Mouse (Mus musculus) midbrain, embryonic 15.5 days (tissue): Measurements from ENCODE around the gene Cdca3. TPM values are rescaled to one million over a fixed set of nuclear protein-coding genes. Genes with fewer than 3 reads are reported as not detected.

Experiments
- ATAC-seq: fragments of 200-750 bp; cut with Nextera tagmentation; replicated peaks from 2 replicates; pipeline ENCODE4 v1.8.0; 2017; ENCODE audit warnings: moderate TSS enrichment
- H3K27ac ChIP-seq: fragments of 300-500 bp; sonication (generic); 2 replicates; pipeline ENCODE4 v1.5.1; 2015; ENCODE audit warnings: mild to moderate bottlenecking, inconsistent platforms
- H3K27me3 ChIP-seq: fragments of 300-500 bp; sonication (generic); replicated peaks from 2 replicates; pipeline ENCODE4 v1.6.1; 2015; ENCODE audit warnings: inconsistent platforms
- H3K36me3 ChIP-seq: fragments of 300-500 bp; sonication (generic); replicated peaks from 2 replicates; pipeline ENCODE4 v1.6.1; 2015; ENCODE audit warnings: inconsistent platforms
- H3K4me1 ChIP-seq: fragments of 300-500 bp; sonication (generic); 2 replicates; pipeline ENCODE4 v1.6.1; 2015; ENCODE audit warnings: inconsistent platforms
- H3K4me2 ChIP-seq: fragments of 300-500 bp; sonication (generic); 2 replicates; pipeline ENCODE4 v1.6.1; 2015; ENCODE audit warnings: inconsistent platforms, mild to moderate bottlenecking, moderate library complexity
- H3K4me3 ChIP-seq: fragments of 300-500 bp; sonication (generic); 2 replicates; pipeline ENCODE4 v1.5.1; 2015; ENCODE audit warnings: mild to moderate bottlenecking, inconsistent platforms
- H3K9ac ChIP-seq: fragments of 300-500 bp; sonication (generic); 2 replicates; pipeline ENCODE4 v1.6.1; 2015; ENCODE audit warnings: mild to moderate bottlenecking, inconsistent platforms
- H3K9me3 ChIP-seq: fragments of 300-500 bp; sonication (generic); 2 replicates; pipeline ENCODE4 v1.6.1; 2016; ENCODE audit warnings: inconsistent platforms
- WGBS: fragments of 180-500 bp; shearing (Covaris S2); methylation state at CpG from one replicate; pipeline ENCODE4 v1.1.7; 2015; ENCODE audit warnings: mixed read lengths; 5-methylcytosine and 5-hydroxymethylcytosine counted together
- polyA plus RNA-seq: library from polyadenylated mRNA; unstranded; fragments of >200 nt; fragmentation: Nextera tagmentation; extraction: Ambion mirVana; gene quantifications from 2 replicates; pipeline ENCODE4 v1.2.1, GENCODE M21; 2015

Cdca3 gene
- polyA plus RNA-seq, 1 experiment from 2014 or later = 23.2 TPM

DNA sequence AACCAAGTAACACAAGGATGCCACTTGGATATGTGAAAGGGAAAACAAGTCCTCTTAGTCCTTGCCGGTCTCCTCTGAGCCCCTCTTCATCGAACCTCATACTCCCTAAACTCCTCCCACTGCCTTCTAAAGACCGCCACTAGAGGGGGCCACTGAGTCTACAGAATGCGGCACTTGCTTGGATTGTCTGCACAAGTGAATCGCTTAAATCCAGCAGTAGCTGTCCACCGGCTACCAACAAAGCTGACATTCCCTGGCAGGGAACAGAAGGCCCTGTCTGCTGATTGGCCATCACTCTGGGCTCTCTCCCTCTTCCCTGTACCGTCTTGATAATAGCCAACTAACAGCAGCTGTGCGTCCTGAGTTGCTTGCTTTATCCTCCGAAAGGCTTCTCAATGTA lies 18.0 kb downstream of the Cdca3 start:
- H3K9me3 ChIP-seq = no peaks in the 10 kb centered on the region
- H3K36me3 ChIP-seq = peaks cover 7% of the 10 kb centered on the region; the same call in 1 of the 2 replicates
- no peaks in the 10 kb centered on the region for H3K27me3 ChIP-seq
- peak overlapping the region; percentile 34; the same call in 1 of the 2 replicates for H3K4me2 ChIP-seq
- peaks cover 6% of the 10 kb centered on the region for H3K4me1 ChIP-seq
- H3K4me3 ChIP-seq = no peak overlapping the region
- peak overlapping the region; percentile 80 for H3K27ac ChIP-seq
- 0 out of 2 replicates have a peak overlapping the region, but pooled peaks have one; percentile 22 for H3K9ac ChIP-seq
- peak; percentile 86 for ATAC-seq
- 5% methylated on average over 9 of the region's 9 CpGs for WGBS

DNA sequence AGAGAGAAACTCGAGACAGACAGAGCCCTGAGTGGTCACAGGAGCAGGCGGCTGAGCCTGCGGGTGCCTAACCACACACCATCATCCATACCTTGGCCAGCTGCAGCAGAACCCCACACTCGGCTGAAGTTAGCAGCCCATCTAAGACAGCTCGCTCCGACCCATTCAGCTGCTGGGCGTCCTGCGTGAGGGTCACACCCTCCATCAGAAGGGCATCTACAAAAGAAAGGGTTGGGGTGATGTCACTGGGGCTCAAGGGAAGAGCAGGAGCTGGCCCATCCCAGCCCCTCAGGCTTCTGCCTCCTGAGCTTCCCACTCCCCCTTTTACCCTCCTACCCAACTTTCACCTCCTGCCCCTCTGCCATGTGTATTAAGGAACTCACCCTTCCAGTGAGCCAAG lies 21.2 kb downstream of the Cdca3 start:
- H3K27ac ChIP-seq = no peak overlapping the region
- H3K27me3 ChIP-seq = no peaks in the 10 kb centered on the region
- H3K9me3 ChIP-seq = no peaks in the 10 kb centered on the region
- WGBS = 60% methylated on average over 8 of the region's 8 CpGs
- H3K9ac ChIP-seq = no peak overlapping the region
- ATAC-seq = no peak
- no peak overlapping the region for H3K4me3 ChIP-seq
- H3K36me3 ChIP-seq = 0 out of 2 replicates have a peak, but pooled peaks cover 4% of the 10 kb centered on the region
- H3K4me1 ChIP-seq = peaks cover 10% of the 10 kb centered on the region
- no peak overlapping the region for H3K4me2 ChIP-seq

- H3K4me1 ChIP-seq = peaks cover 33% of the 10 kb centered on the region
- H3K36me3 ChIP-seq = 0 out of 2 replicates have a peak, but pooled peaks cover 4% of the 10 kb centered on the region
- H3K9ac ChIP-seq = no peak overlapping the region
- no peak overlapping the region for H3K4me2 ChIP-seq
- H3K27me3 ChIP-seq = no peaks in the 10 kb centered on the region
- no peak for ATAC-seq
- no peak overlapping the region for H3K4me3 ChIP-seq
- no peaks in the 10 kb centered on the region for H3K9me3 ChIP-seq
- no peak overlapping the region for H3K27ac ChIP-seq
- WGBS = 72% methylated on average over 12 of the region's 12 CpGs
These were observed 25.3 kb downstream of the Cdca3 start for GRCm38 (mm10) chr6:124854647-124855046.

DNA sequence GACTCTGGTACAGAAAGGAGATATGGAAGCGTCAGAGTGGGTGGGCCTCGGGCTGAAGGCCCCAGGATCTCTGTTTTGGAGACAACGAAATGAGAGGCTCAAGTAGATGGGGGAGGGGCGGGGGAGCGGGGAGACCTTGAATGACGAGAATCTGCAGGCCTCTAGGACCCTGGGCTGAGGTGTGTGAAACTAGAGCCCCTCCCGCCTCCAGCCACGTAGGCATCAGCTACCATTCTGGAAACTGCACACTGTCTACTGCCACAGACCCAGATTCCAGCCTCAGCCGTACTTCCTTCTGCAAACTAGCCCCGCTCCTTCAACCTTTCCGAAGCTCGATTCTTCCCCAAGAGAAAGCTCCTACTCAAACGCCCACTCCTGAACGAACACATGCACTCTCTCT lies 27.0 kb downstream of the Cdca3 start:
- peaks cover 50% of the 10 kb centered on the region for H3K4me1 ChIP-seq
- ATAC-seq = peak; percentile 89
- H3K9ac ChIP-seq = peak overlapping the region; percentile 94
- H3K36me3 ChIP-seq = 0 out of 2 replicates have a peak, but pooled peaks cover 4% of the 10 kb centered on the region
- no peaks in the 10 kb centered on the region for H3K9me3 ChIP-seq
- H3K4me3 ChIP-seq = peak overlapping the region; percentile 74
- H3K27me3 ChIP-seq = no peaks in the 10 kb centered on the region
- peak overlapping the region; percentile 87 for H3K4me2 ChIP-seq
- H3K27ac ChIP-seq = peak overlapping the region; percentile 99
- 3% methylated on average over 14 of the region's 14 CpGs for WGBS

- WGBS = under 1% methylated on average over 75 of the region's 86 CpGs
- Histone ChIP-seq H3K36me3 (0 out of 2 replicates have a peak, but pooled peaks cover 4% of the 10 kb centered on the region), H3K9me3 (no peaks in the 10 kb centered on the region), H3K4me2 (peak within 1 kb of the TSS; percentile 87), H3K9ac (peak within 1 kb of the TSS; percentile 94), H3K27me3 (no peaks in the 10 kb centered on the region), H3K4me3 (peak within 1 kb of the TSS; percentile 74), H3K4me1 (peaks cover 58% of the 10 kb centered on the region), H3K27ac (peak within 1 kb of the TSS; percentile 99)
- peak; percentile 91 for ATAC-seq
These were observed 27.8 kb downstream of the Cdca3 start, which contains the start of gene P3h3 for GRCm38 (mm10) chr6:124856916-124857839. Gene P3h3, minus strand, starts transcription at chr6:124857752.

DNA sequence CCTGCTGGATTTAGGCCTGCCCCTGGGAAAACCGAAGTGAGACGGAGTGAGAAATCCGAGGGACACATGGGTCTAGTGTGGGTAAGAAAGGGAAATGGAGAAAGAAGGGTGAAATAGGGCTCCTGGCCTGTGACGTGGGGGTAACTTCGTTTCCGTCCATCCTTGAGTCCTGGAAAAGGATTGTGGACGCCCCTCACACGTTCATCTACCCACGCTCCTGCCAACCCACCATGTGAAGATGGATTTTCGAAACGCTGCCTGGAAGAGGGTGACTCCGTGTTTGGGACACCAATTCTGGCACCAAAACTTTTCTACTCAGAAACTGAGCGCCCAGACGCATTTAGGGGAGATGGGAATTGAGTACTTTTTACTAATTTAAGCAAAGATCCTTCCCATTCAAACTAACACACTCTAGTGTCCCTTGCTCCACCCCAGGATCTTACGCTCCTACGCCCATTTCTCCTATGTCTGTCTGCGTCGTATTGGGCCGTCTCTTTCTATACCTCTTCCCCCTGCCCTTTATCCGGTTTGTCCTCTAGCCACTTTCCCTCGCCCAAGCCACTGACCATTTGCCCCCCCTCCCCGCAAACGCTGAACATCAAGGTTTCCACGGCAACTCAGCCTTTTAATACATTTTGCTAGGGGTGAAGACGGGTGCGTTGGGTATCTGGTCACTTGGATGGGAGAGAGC lies 28.6 kb downstream of the Cdca3 start:
- 25% methylated on average over 26 of the region's 26 CpGs for WGBS
- Histone ChIP-seq H3K4me1 (peaks cover 66% of the 10 kb centered on the region), H3K27ac (peak overlapping the region; percentile 99), H3K27me3 (no peaks in the 10 kb centered on the region), H3K4me2 (peak overlapping the region; percentile 87), H3K36me3 (no peaks in the 10 kb centered on the region), H3K9me3 (no peaks in the 10 kb centered on the region), H3K9ac (peak overlapping the region; percentile 94; the same call in 1 of the 2 replicates), H3K4me3 (peak overlapping the region; percentile 74)
- no peak for ATAC-seq

- Histone ChIP-seq H3K27ac (0 out of 2 replicates have a peak overlapping the region, but pooled peaks have one; percentile 99), H3K27me3 (no peaks in the 10 kb centered on the region), H3K36me3 (no peaks in the 10 kb centered on the region), H3K4me2 (peak overlapping the region; percentile 87), H3K4me1 (peaks cover 69% of the 10 kb centered on the region), H3K9ac (no peak overlapping the region), H3K4me3 (no peak overlapping the region), H3K9me3 (no peaks in the 10 kb centered on the region)
- ATAC-seq = no peak
- WGBS = 81% methylated on average over 27 of the region's 28 CpGs
These were observed 29.4 kb downstream of the Cdca3 start for GRCm38 (mm10) chr6:124858561-124859318.

GRCm38 (mm10) chr6:124859725-124860124 lies 30.4 kb downstream of the Cdca3 start:
- peak overlapping the region; percentile 77 for H3K27ac ChIP-seq
- peak overlapping the region; percentile 75 for H3K4me2 ChIP-seq
- no peaks in the 10 kb centered on the region for H3K9me3 ChIP-seq
- no peaks in the 10 kb centered on the region for H3K36me3 ChIP-seq
- peak overlapping the region; percentile 92 for H3K9ac ChIP-seq
- 4% methylated on average over 12 of the region's 12 CpGs for WGBS
- ATAC-seq = no peak
- H3K27me3 ChIP-seq = no peaks in the 10 kb centered on the region
- H3K4me3 ChIP-seq = peak overlapping the region; percentile 8
- peaks cover 77% of the 10 kb centered on the region for H3K4me1 ChIP-seq

DNA sequence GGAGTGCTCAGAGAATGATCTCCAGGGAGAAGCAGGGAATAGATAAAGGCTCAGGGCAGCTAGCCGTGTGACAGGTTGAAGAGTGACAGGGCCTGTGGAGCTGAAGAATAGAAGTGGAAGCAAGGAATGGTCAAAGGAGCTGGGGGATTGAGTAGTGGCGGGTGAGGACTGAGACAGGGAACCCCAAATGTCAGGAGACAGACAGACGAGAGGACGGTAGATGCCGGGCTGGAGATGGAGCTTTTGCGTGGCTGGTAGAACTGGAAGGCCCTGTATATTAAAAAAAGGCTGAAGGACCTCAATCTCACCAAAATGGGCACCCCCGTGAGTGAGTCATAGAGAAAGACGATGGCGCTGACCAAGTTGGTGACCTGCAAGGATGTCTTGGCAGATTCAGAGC lies 31.2 kb downstream of the Cdca3 start:
- H3K27me3 ChIP-seq = no peaks in the 10 kb centered on the region
- WGBS = 77% methylated on average over 9 of the region's 9 CpGs
- H3K4me3 ChIP-seq = peak overlapping the region; percentile 8
- H3K9ac ChIP-seq = peak overlapping the region; percentile 92; the same call in 1 of the 2 replicates
- H3K36me3 ChIP-seq = no peaks in the 10 kb centered on the region
- peaks cover 81% of the 10 kb centered on the region for H3K4me1 ChIP-seq
- peak overlapping the region; percentile 75 for H3K4me2 ChIP-seq
- H3K27ac ChIP-seq = peak overlapping the region; percentile 77
- H3K9me3 ChIP-seq = no peaks in the 10 kb centered on the region
- no peak for ATAC-seq

DNA sequence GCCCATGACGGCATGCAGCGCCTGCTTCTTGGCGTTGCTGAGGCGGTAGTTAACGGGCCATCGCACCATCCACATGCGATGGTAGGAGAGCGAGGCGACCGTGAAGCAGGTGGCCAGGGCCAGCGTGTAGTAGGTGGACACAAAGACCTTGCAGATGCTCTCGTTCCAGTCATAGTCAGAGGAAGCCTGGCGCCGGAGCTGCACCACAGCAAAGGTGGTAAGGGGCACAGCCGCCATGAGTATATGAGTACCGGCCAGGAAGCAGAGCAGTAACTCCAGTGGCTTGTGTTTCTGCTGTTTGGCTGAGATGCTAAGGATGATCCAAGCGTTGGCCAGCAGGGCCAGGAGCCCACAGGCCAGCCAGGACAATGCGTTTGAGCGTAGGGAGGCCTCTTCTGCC lies 31.9 kb downstream of the Cdca3 start:
- Histone ChIP-seq H3K9ac (peak overlapping the region; percentile 92), H3K9me3 (no peaks in the 10 kb centered on the region), H3K4me2 (peak overlapping the region; percentile 75), H3K36me3 (no peaks in the 10 kb centered on the region), H3K4me1 (peaks cover 81% of the 10 kb centered on the region), H3K27ac (peak overlapping the region; percentile 97), H3K4me3 (peak overlapping the region; percentile 81; the same call in 1 of the 2 replicates), H3K27me3 (no peaks in the 10 kb centered on the region)
- WGBS = 80% methylated on average over 19 of the region's 19 CpGs
- ATAC-seq = no peak

DNA sequence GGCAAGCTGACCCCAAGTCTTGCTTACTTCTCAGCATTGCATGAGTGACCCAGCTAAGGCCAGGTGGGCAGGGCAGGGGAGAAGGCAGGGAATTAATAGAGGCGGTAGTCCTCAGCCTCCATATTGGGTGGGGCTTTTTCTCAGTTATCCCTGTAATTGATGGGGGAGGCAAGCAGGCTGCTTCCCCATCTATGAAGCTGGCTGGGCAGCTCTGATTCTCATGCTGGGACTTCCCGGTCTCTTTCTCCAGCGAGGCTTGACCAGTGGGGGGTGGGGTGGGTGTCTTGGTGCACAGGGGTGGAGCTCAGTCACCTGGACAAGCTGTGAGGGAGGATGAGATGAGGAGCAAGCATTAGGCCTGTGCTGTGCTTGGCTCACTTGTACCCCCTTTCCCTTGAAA lies 32.5 kb downstream of the Cdca3 start:
- peak overlapping the region; percentile 97 for H3K27ac ChIP-seq
- peaks cover 79% of the 10 kb centered on the region for H3K4me1 ChIP-seq
- no peaks in the 10 kb centered on the region for H3K36me3 ChIP-seq
- peak overlapping the region; percentile 92 for H3K9ac ChIP-seq
- no peaks in the 10 kb centered on the region for H3K9me3 ChIP-seq
- no peak for ATAC-seq
- H3K4me3 ChIP-seq = peak overlapping the region; percentile 81
- peak overlapping the region; percentile 75 for H3K4me2 ChIP-seq
- 46% methylated on average over 3 of the region's 3 CpGs for WGBS
- H3K27me3 ChIP-seq = no peaks in the 10 kb centered on the region
